Mouse (Mus musculus) spleen, postnatal 4 days (tissue): Measurements from ENCODE around the gene Col18a1.

Experiments
- DNase-seq, 2 experiments: peaks; one replicate each; pipeline ENCODE4 v3.0.0; 2022; ENCODE audit warnings: low spot score in 2 of 2

Gene Col18a1

GRCm38 (mm10) chr10:77016499-77016898, 149.8 kb downstream of the Col18a1 start:
- no peak for DNase-seq

GRCm38 (mm10) chr10:77016080-77016479, 150.3 kb downstream of the Col18a1 start:
- DNase-seq, result no peak

- DNase-seq, result no peak
Measured at GRCm38 (mm10) chr10:77011681-77012080, 154.7 kb downstream of the Col18a1 start.

- DNase-seq, result no peak
Measured at GRCm38 (mm10) chr10:77008698-77009097, 157.7 kb downstream of the Col18a1 start.

GRCm38 (mm10) chr10:77008109-77008561, 158.2 kb downstream of the Col18a1 start:
- no peak for DNase-seq

- no peak for DNase-seq
Measured at GRCm38 (mm10) chr10:77007433-77008108, 158.8 kb downstream of the Col18a1 start.

GRCm38 (mm10) chr10:77004936-77005335, 161.4 kb downstream of the Col18a1 start:
- no peak for DNase-seq
